Mouse (Mus musculus) embryonic facial prominence, embryonic 13.5 days (tissue): ENCODE measurements around the gene Ier2. TPM values are rescaled to one million over a fixed set of nuclear protein-coding genes. Genes with fewer than 3 reads are reported as not detected.

Experiments used
- polyA plus RNA-seq: library from polyadenylated mRNA; unstranded; fragments of >200 nt; fragmentation: Nextera tagmentation; extraction: Ambion mirVana; gene quantifications from 2 replicates; pipeline ENCODE4 v1.2.1, GENCODE M21; 2015

Gene Ier2
- polyA plus RNA-seq, 1 experiment from 2014 or later: 64.3 TPM

Other genes with a start within 250 kb of the Ier2 start
- gene Trmt1, start 23.5 kb upstream of the Ier2 start, polyA plus RNA-seq: 71.3 and 78.6 TPM in 2 replicates
- gene Nacc1, start 25.0 kb upstream of the Ier2 start, polyA plus RNA-seq: 16.3 and 16.6 TPM in 2 replicates
- gene Lyl1, start 38.6 kb upstream of the Ier2 start, polyA plus RNA-seq: 4.8 and 4.9 TPM in 2 replicates
- gene G430095P16Rik, start 60.2 kb upstream of the Ier2 start, polyA plus RNA-seq: 6.1 and 6.2 TPM in 2 replicates
- gene Nfix, start 137.5 kb upstream of the Ier2 start, polyA plus RNA-seq: 37.0 and 42.9 TPM in 2 replicates
- gene Dand5, start 160.0 kb upstream of the Ier2 start, polyA plus RNA-seq: 7.0 TPM in 2 replicates
- gene Gadd45gip1, start 168.7 kb upstream of the Ier2 start, polyA plus RNA-seq: 45.6 and 48.2 TPM in 2 replicates
- 97.1 and 100 TPM in 2 replicates for gene Rad23a, start 177.8 kb upstream of the Ier2 start, polyA plus RNA-seq
- gene Calr, start 184.1 kb upstream of the Ier2 start, polyA plus RNA-seq: 959 and 1,012 TPM in 2 replicates
- gene Farsa, start 194.1 kb upstream of the Ier2 start, polyA plus RNA-seq: 105 and 108 TPM in 2 replicates
- gene Syce2, start 209.3 kb upstream of the Ier2 start, polyA plus RNA-seq: 101 and 111 TPM in 2 replicates
- 39.1 and 40.6 TPM in 2 replicates for gene Gcdh, start 231.1 kb upstream of the Ier2 start, polyA plus RNA-seq
- gene Klf1, start 239.1 kb upstream of the Ier2 start, polyA plus RNA-seq: 1.8 and 5.6 TPM in 2 replicates
- gene Dnase2a, start 245.7 kb upstream of the Ier2 start, polyA plus RNA-seq: 15.9 and 22.7 TPM in 2 replicates